Mouse (Mus musculus): ENCODE measurements around the gene Chd1.

Gene Chd1

GRCm38 (mm10) chr17:15809949-15810348, 105.2 kb downstream of the Chd1 start:
- DNase-seq (ENCODE audit: low spot score in 2 of 2): no peak

DNA sequence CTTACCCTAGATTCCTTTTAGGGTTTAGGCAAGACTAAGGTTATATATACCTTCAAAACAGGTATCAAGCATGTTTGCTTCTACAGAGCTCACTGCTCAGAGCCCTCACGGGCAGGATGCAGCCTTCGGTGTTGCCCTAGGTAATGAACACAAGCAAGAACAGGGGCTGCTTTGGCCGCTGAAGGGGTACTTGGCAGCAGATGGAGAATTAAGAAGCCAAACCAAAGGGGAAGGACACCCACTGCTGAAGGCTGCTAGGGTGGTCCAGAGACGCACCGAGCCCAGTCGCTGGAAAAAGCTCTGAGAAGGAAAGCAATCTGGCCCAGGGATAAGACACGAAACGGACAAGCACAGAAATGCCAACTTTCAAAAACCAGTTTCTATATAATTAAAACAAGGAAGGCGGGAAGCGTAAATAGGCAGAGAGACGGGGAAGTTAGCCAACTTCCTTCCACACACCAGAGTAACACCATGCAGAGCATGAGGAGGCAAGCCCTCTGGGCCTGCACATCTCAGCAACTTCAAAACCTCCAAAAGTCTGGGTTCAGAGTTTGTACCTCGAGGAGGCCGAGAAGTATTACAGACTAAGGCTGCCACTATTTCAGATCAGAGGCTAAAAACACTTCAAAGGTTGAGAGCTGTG, 107.5 kb downstream of the Chd1 start:
- no peak for DNase-seq (ENCODE audit: low spot score in 2 of 2)

DNA sequence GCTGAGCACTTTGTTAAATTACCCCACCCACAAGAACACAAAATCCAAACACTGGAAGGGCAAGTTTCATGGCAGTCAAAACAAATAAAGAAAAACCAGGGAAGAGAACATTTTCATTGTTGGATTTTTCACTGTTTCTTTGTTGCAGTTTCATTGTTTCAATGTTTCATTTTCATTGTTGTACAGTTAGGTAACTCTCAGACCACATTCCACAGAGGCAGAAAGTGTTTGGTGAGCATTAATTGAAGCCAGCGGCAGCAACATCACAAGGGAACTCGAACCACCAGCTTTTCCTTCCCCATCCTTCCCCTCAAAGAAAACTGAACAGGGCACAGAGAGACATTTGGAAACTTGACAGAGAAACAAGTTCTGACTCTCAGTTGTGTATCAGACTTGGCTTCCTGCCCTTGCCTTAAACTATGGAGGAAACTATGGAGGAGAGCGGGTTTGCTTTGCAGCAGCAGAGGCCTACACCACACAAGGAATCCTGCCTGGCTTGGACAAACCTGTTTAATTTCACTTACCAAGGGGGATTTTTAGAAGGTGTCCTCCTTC, 109.0 kb downstream of the Chd1 start:
- no peak for DNase-seq (ENCODE audit: low spot score in 2 of 2)

- no peak for DNase-seq (ENCODE audit: low spot score in 2 of 2)
Measured at GRCm38 (mm10) chr17:15815312-15816018, 110.7 kb downstream of the Chd1 start.

DNA sequence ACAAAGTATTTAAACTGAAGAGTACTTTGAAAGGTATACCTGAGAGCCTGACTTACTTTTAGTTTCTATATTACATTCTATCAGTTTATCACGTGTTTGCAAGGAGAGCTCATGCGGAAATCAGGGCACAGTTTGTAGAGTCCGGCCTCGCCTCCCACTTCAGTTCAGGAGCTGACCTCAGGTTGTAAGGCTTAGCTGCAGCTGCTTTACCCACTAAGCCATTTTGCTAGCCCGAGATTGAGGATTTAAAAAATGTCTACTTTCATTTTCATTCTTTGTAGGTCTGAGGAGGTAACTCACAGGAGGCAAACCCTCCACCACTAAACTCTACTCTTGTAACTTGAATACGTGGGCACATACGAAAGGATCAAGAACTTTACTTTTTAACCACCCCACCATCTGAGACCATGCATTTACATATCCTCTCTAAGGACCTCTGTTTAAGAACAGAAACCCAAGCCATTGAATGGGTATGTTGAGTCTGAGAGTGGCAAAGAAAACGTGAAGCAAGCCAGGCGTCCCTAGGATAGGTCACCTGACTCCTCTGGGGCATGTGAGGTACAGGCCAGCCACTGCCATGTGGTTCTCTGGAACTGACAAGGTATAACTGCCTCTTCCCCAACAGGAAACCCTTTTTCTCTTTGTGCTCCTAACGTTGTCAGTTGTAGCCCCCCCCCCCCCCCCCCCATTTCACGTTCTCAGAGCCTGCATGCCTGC, 111.8 kb downstream of the Chd1 start:
- DNase-seq (ENCODE audit: low spot score in 2 of 2): no peak

DNA sequence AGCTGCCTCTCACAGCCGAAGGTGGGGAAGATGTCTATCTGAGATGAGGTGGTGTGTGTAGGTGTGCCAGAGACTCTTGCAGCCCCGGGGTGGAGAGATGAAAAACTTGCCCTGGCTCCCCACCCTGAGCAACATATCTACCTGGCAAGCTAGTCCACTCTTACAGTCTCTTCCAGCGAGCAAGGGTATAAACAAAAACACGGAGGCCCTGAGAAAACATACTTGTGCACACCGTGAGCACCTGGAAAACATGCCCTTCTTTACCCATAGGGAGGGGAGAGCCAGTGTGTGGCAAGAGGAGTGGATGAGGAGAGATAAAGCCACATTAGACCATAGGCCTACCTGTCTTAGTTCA, 112.3 kb downstream of the Chd1 start:
- DNase-seq (ENCODE audit: low spot score in 2 of 2): no peak

- no peak for DNase-seq (ENCODE audit: low spot score in 2 of 2)
Measured at GRCm38 (mm10) chr17:15817634-15818033, 112.9 kb downstream of the Chd1 start.

DNA sequence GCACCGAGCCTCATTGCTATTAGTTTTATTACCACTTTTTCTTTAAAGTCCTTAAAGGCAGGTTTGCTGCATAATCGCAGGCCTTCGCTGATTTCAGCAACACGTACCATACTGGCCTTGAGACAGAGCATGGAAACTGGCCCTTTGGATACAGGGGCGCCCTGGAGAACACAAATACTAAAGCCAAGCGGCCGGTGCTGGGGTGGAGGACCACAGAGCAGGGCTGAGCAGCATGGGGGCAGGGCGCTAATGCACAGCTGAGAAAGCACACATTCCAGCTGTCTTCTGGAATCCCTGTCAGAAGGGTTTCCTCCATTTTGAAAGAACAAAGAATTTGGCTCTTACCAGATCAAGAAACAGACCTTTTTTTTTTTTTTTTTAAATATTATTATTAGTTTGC, 113.6 kb downstream of the Chd1 start:
- no peak for DNase-seq (ENCODE audit: low spot score in 2 of 2)

GRCm38 (mm10) chr17:15820146-15820545, 115.4 kb downstream of the Chd1 start:
- DNase-seq (ENCODE audit: low spot score in 2 of 2): no peak

GRCm38 (mm10) chr17:15820761-15821160, 116.0 kb downstream of the Chd1 start:
- DNase-seq (ENCODE audit: low spot score in 2 of 2): peak in 1 of 2 experiments; percentile 17

GRCm38 (mm10) chr17:15821706-15822105, 116.9 kb downstream of the Chd1 start:
- no peak for DNase-seq (ENCODE audit: low spot score in 2 of 2)

All from right cerebral cortex, postnatal 10 days (tissue).